Mouse (Mus musculus) layer of hippocampus, postnatal 25 days (tissue): Measurements from ENCODE around the gene Blm. TPM values are rescaled to one million over a fixed set of nuclear protein-coding genes. Genes with fewer than 3 reads are reported as not detected.
A peak's percentile ranks its signal among the peaks of the same experiment; 100 is the strongest.

Source experiments
- DNase-seq, 2 experiments: peaks; one replicate each; pipeline ENCODE4 v3.0.0; 2022; ENCODE audit warnings: mixed read lengths in 2 of 2, low spot score in 1 of 2; ENCODE audit errors: extremely low spot score in 1 of 2
- total RNA-seq, 2 experiments: library from RNA; stranded (reverse); gene quantifications; 2 replicates each; pipeline ENCODE4 v1.2.3; 2021

Gene Blm
- total RNA-seq, 2 experiments from 2014 or later: 3.8 to 5.0 TPM

- no peak for DNase-seq
Observed at GRCm38 (mm10) chr7:80441986-80442904, 92.7 kb downstream of the Blm start.

- DNase-seq: no peak
Observed at GRCm38 (mm10) chr7:80440685-80441084, 94.2 kb downstream of the Blm start.

GRCm38 (mm10) chr7:80439789-80440488, 95.0 kb downstream of the Blm start:
- DNase-seq: peak in 1 of 2 experiments; percentile 25

GRCm38 (mm10) chr7:80439032-80439760, 95.7 kb downstream of the Blm start:
- no peak for DNase-seq

GRCm38 (mm10) chr7:80436571-80436970, 98.3 kb downstream of the Blm start:
- no peak for DNase-seq

- DNase-seq: no peak
Observed at GRCm38 (mm10) chr7:80435594-80435993, 99.3 kb downstream of the Blm start.

- no peak for DNase-seq
Observed at GRCm38 (mm10) chr7:80429661-80430060, 105.3 kb downstream of the Blm start.

- DNase-seq: no peak
Observed at GRCm38 (mm10) chr7:80427730-80428129, 107.2 kb downstream of the Blm start.

GRCm38 (mm10) chr7:80426363-80426762, 108.6 kb downstream of the Blm start:
- no peak for DNase-seq

GRCm38 (mm10) chr7:80424722-80425121, 110.2 kb downstream of the Blm start:
- DNase-seq: no peak

- DNase-seq: peak; percentile 32 to 44
Observed at GRCm38 (mm10) chr7:80422759-80423480, 112.0 kb downstream of the Blm start.

GRCm38 (mm10) chr7:80421576-80421975, 113.3 kb downstream of the Blm start:
- DNase-seq: no peak

GRCm38 (mm10) chr7:80420586-80420985, 114.3 kb downstream of the Blm start:
- DNase-seq: no peak

- DNase-seq: no peak
Observed at GRCm38 (mm10) chr7:80419278-80419677, 115.6 kb downstream of the Blm start.

GRCm38 (mm10) chr7:80418036-80418435, 116.9 kb downstream of the Blm start:
- DNase-seq: no peak

GRCm38 (mm10) chr7:80417601-80418000, 117.3 kb downstream of the Blm start:
- DNase-seq: no peak

GRCm38 (mm10) chr7:80416969-80417368, 118.0 kb downstream of the Blm start:
- no peak for DNase-seq

- DNase-seq: no peak
Observed at GRCm38 (mm10) chr7:80414303-80414855, 120.5 kb downstream of the Blm start.

GRCm38 (mm10) chr7:80413512-80414302, 121.2 kb downstream of the Blm start:
- DNase-seq: no peak
